Mouse (Mus musculus): ENCODE measurements around the gene Nrf1. TPM values are rescaled to one million over a fixed set of nuclear protein-coding genes. Genes with fewer than 3 reads are reported as not detected.

The Nrf1 gene
- polyA plus RNA-seq, 1 experiment from 2014 or later = 17.3 TPM

GRCm38 (mm10) chr6:30083307-30083706 is 35.5 kb downstream of the Nrf1 start:
- 94% methylated on average over 1 of the region's 1 CpGs for WGBS (ENCODE audit: insufficient replicate concordance)
- Histone ChIP-seq H3K4me1 (ENCODE audit: insufficient read depth) (no peaks in the 10 kb centered on the region), H3K4me3 (ENCODE audit: low read depth, low read length) (no peak overlapping the region), H3K36me3 (replicated peaks; ENCODE audit: insufficient read depth, low read length) (no peaks in the 10 kb centered on the region), H3K9me3 (ENCODE audit: low read length) (no peaks in the 10 kb centered on the region), H3K27me3 (ENCODE audit: insufficient read depth, low read length) (no peaks in the 10 kb centered on the region), H3K4me2 (ENCODE audit: low read depth, low read length) (no peak overlapping the region), H3K9ac (replicated peaks) (no peak overlapping the region), H3K27ac (ENCODE audit: low read depth) (no peak overlapping the region)
- TF ChIP-seq EP300 (IDR thresholded peaks at IDR 0.05; ENCODE audit: low read depth) (no peak), CTCF (IDR thresholded peaks at IDR 0.05; ENCODE audit: low read depth) (no peak)
- no peak for ATAC-seq
- DNase-seq = no peak

DNA sequence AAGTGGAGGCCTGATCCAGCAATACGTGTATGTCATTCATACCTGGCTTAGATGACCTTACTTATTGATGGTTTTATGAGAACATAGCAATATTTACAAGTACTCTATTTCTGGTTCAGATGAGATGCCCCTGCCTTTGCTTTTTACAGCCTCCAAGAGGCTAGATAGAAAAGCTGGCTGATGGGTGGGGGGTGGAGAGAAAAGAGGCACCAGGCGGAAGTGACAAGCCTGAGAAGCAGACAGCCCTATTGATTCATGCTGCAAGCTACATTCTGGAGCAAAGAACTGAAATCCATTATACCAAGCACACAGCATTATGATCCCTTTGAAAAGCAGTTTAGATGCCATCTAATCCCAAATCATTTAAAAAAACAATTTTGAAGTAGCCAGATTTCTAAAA is 37.6 kb downstream of the Nrf1 start:
- no peak overlapping the region for H3K27ac ChIP-seq (ENCODE audit: low read depth)
- ATAC-seq (no peak), DNase-seq (no peak)
- peaks cover 12% of the 10 kb centered on the region; the same call in 1 of the 2 replicates for H3K36me3 ChIP-seq (replicated peaks; ENCODE audit: insufficient read depth, low read length)
- no peaks in the 10 kb centered on the region for H3K27me3 ChIP-seq (ENCODE audit: insufficient read depth, low read length)
- no peak overlapping the region for H3K9ac ChIP-seq (replicated peaks)
- WGBS (ENCODE audit: insufficient replicate concordance) = 42% methylated on average over 2 of the region's 2 CpGs
- H3K4me2 ChIP-seq (ENCODE audit: low read depth, low read length) = no peak overlapping the region
- H3K4me3 ChIP-seq (ENCODE audit: low read depth, low read length) = no peak overlapping the region
- no peak for TF ChIP-seq CTCF (IDR thresholded peaks at IDR 0.05; ENCODE audit: low read depth)
- TF ChIP-seq EP300 (IDR thresholded peaks at IDR 0.05; ENCODE audit: low read depth) = no peak
- H3K9me3 ChIP-seq (ENCODE audit: low read length) = no peaks in the 10 kb centered on the region
- no peaks in the 10 kb centered on the region for H3K4me1 ChIP-seq (ENCODE audit: insufficient read depth)

GRCm38 (mm10) chr6:30091221-30091620 is 43.4 kb downstream of the Nrf1 start:
- no peak for ATAC-seq
- H3K27me3 ChIP-seq (ENCODE audit: insufficient read depth, low read length) = no peaks in the 10 kb centered on the region
- TF ChIP-seq EP300 (IDR thresholded peaks at IDR 0.05; ENCODE audit: low read depth) (no peak), CTCF (IDR thresholded peaks at IDR 0.05; ENCODE audit: low read depth) (peak; percentile 25)
- no peaks in the 10 kb centered on the region for H3K4me1 ChIP-seq (ENCODE audit: insufficient read depth)
- H3K27ac ChIP-seq (ENCODE audit: low read depth) = no peak overlapping the region
- no peak overlapping the region for H3K4me2 ChIP-seq (ENCODE audit: low read depth, low read length)
- no peak overlapping the region for H3K4me3 ChIP-seq (ENCODE audit: low read depth, low read length)
- H3K9me3 ChIP-seq (ENCODE audit: low read length) = no peaks in the 10 kb centered on the region
- H3K9ac ChIP-seq (replicated peaks) = no peak overlapping the region
- no peak for DNase-seq
- WGBS (ENCODE audit: insufficient replicate concordance) = 87% methylated on average over 4 of the region's 4 CpGs
- peaks cover 36% of the 10 kb centered on the region for H3K36me3 ChIP-seq (replicated peaks; ENCODE audit: insufficient read depth, low read length)

- H3K9ac ChIP-seq (replicated peaks) = no peak overlapping the region
- no peaks in the 10 kb centered on the region for H3K4me1 ChIP-seq (ENCODE audit: insufficient read depth)
- ATAC-seq (no peak), DNase-seq (no peak)
- peaks cover 47% of the 10 kb centered on the region for H3K36me3 ChIP-seq (replicated peaks; ENCODE audit: insufficient read depth, low read length)
- WGBS (ENCODE audit: insufficient replicate concordance) = 92% methylated on average over 6 of the region's 6 CpGs
- no peaks in the 10 kb centered on the region for H3K9me3 ChIP-seq (ENCODE audit: low read length)
- H3K27ac ChIP-seq (ENCODE audit: low read depth) = no peak overlapping the region
- TF ChIP-seq EP300 (IDR thresholded peaks at IDR 0.05; ENCODE audit: low read depth) = no peak
- TF ChIP-seq CTCF (IDR thresholded peaks at IDR 0.05; ENCODE audit: low read depth) = no peak
- no peaks in the 10 kb centered on the region for H3K27me3 ChIP-seq (ENCODE audit: insufficient read depth, low read length)
- no peak overlapping the region for H3K4me2 ChIP-seq (ENCODE audit: low read depth, low read length)
- no peak overlapping the region for H3K4me3 ChIP-seq (ENCODE audit: low read depth, low read length)
Observed at GRCm38 (mm10) chr6:30092816-30093215, 45.0 kb downstream of the Nrf1 start.

- Histone ChIP-seq H3K36me3 (replicated peaks; ENCODE audit: insufficient read depth, low read length) (peaks cover 72% of the 10 kb centered on the region), H3K27ac (ENCODE audit: low read depth) (no peak overlapping the region), H3K27me3 (ENCODE audit: insufficient read depth, low read length) (no peaks in the 10 kb centered on the region), H3K4me2 (ENCODE audit: low read depth, low read length) (no peak overlapping the region), H3K4me1 (ENCODE audit: insufficient read depth) (no peaks in the 10 kb centered on the region), H3K4me3 (ENCODE audit: low read depth, low read length) (no peak overlapping the region), H3K9ac (replicated peaks) (no peak overlapping the region), H3K9me3 (ENCODE audit: low read length) (no peaks in the 10 kb centered on the region)
- 84% methylated on average over 12 of the region's 12 CpGs for WGBS (ENCODE audit: insufficient replicate concordance)
- DNase-seq = no peak
- TF ChIP-seq EP300 (IDR thresholded peaks at IDR 0.05; ENCODE audit: low read depth) = no peak
- no peak for TF ChIP-seq CTCF (IDR thresholded peaks at IDR 0.05; ENCODE audit: low read depth)
- ATAC-seq = no peak
Observed at GRCm38 (mm10) chr6:30101773-30102415, 54.1 kb downstream of the Nrf1 start.

- no peak for TF ChIP-seq CTCF (IDR thresholded peaks at IDR 0.05; ENCODE audit: low read depth)
- no peak for TF ChIP-seq EP300 (IDR thresholded peaks at IDR 0.05; ENCODE audit: low read depth)
- Histone ChIP-seq H3K4me1 (ENCODE audit: insufficient read depth) (no peaks in the 10 kb centered on the region), H3K36me3 (replicated peaks; ENCODE audit: insufficient read depth, low read length) (peaks cover 65% of the 10 kb centered on the region), H3K4me2 (ENCODE audit: low read depth, low read length) (no peak overlapping the region), H3K9ac (replicated peaks) (no peak overlapping the region), H3K4me3 (ENCODE audit: low read depth, low read length) (no peak overlapping the region), H3K27ac (ENCODE audit: low read depth) (no peak overlapping the region), H3K27me3 (ENCODE audit: insufficient read depth, low read length) (no peaks in the 10 kb centered on the region), H3K9me3 (ENCODE audit: low read length) (no peaks in the 10 kb centered on the region)
- ATAC-seq (no peak), DNase-seq (no peak)
- WGBS (ENCODE audit: insufficient replicate concordance) = 91% methylated on average over 2 of the region's 2 CpGs
Observed at GRCm38 (mm10) chr6:30106091-30106490, 58.3 kb downstream of the Nrf1 start.
